Mouse (Mus musculus) cerebellum, postnatal 25 days (tissue): ENCODE results near the gene Hmgn2.
"Not testable (repeated sequence)": the region's sequence is repeated elsewhere in the genome, so short reads cannot be mapped to it uniquely, and the experiment has no call there.

Experiments used
- DNase-seq, 2 experiments: peaks; one replicate each; pipeline ENCODE4 v3.0.0; 2021; ENCODE audit warnings: mixed read lengths in 2 of 2

Gene Hmgn2

GRCm38 (mm10) chr4:133923743-133924142 lies 44.7 kb downstream of the Hmgn2 start:
- no peak for DNase-seq

- DNase-seq = not testable (repeated sequence)
Observed at GRCm38 (mm10) chr4:133918093-133918825, 50.2 kb downstream of the Hmgn2 start.
